Mouse (Mus musculus): ENCODE results near the gene Pbx3. TPM values are rescaled to one million over a fixed set of nuclear protein-coding genes. Genes with fewer than 3 reads are reported as not detected.

The Pbx3 gene
- polyA plus RNA-seq, 1 experiment from 2014 or later: 88.0 TPM

- H3K36me3 ChIP-seq (ENCODE audit: control insufficient read depth, insufficient read depth, low read length): no peaks in the 10 kb centered on the region
- no peak overlapping the region for H3K4me2 ChIP-seq (ENCODE audit: low read depth)
- ATAC-seq (ENCODE audit: insufficient read depth, low FRiP score, low TSS enrichment): no peak
- H3K9me3 ChIP-seq (ENCODE audit: control insufficient read depth, low read length): no peaks in the 10 kb centered on the region
- H3K9ac ChIP-seq (ENCODE audit: low read length): no peak overlapping the region
- H3K4me1 ChIP-seq (ENCODE audit: control insufficient read depth, insufficient read depth, low read length): peaks cover 16% of the 10 kb centered on the region
- no peaks in the 10 kb centered on the region for H3K27me3 ChIP-seq (ENCODE audit: control insufficient read depth, insufficient read depth, low read length)
- no peak overlapping the region for H3K4me3 ChIP-seq (ENCODE audit: low read depth, low read length)
- DNase-seq (ENCODE audit: low spot score): no peak
- 65% methylated on average over 6 of the region's 6 CpGs for WGBS
- no peak overlapping the region for H3K27ac ChIP-seq (ENCODE audit: low read depth, low read length)
Measured at GRCm38 (mm10) chr2:34225470-34225869, 147.5 kb downstream of the Pbx3 start.

- H3K4me2 ChIP-seq (ENCODE audit: low read depth): no peak overlapping the region
- ATAC-seq (ENCODE audit: insufficient read depth, low FRiP score, low TSS enrichment) (no peak), DNase-seq (ENCODE audit: low spot score) (no peak)
- H3K9ac ChIP-seq (ENCODE audit: low read length): no peak overlapping the region
- no peak overlapping the region for H3K4me3 ChIP-seq (ENCODE audit: low read depth, low read length)
- no peak overlapping the region for H3K27ac ChIP-seq (ENCODE audit: low read depth, low read length)
- H3K4me1 ChIP-seq (ENCODE audit: control insufficient read depth, insufficient read depth, low read length): no peaks in the 10 kb centered on the region
- no peaks in the 10 kb centered on the region for H3K9me3 ChIP-seq (ENCODE audit: control insufficient read depth, low read length)
- 89% methylated on average over 3 of the region's 3 CpGs for WGBS
- H3K36me3 ChIP-seq (ENCODE audit: control insufficient read depth, insufficient read depth, low read length): no peaks in the 10 kb centered on the region
- no peaks in the 10 kb centered on the region for H3K27me3 ChIP-seq (ENCODE audit: control insufficient read depth, insufficient read depth, low read length)
Measured at GRCm38 (mm10) chr2:34221477-34221876, 151.5 kb downstream of the Pbx3 start.

GRCm38 (mm10) chr2:34219150-34219549 is 153.8 kb downstream of the Pbx3 start:
- 88% methylated on average over 1 of the region's 1 CpGs for WGBS
- H3K9me3 ChIP-seq (ENCODE audit: control insufficient read depth, low read length): no peaks in the 10 kb centered on the region
- no peaks in the 10 kb centered on the region for H3K27me3 ChIP-seq (ENCODE audit: control insufficient read depth, insufficient read depth, low read length)

GRCm38 (mm10) chr2:34217596-34217995 is 155.3 kb downstream of the Pbx3 start:
- no peaks in the 10 kb centered on the region for H3K36me3 ChIP-seq (ENCODE audit: control insufficient read depth, insufficient read depth, low read length)
- no peak overlapping the region for H3K4me3 ChIP-seq (ENCODE audit: low read depth, low read length)
- H3K4me1 ChIP-seq (ENCODE audit: control insufficient read depth, insufficient read depth, low read length): no peaks in the 10 kb centered on the region
- H3K27ac ChIP-seq (ENCODE audit: low read depth, low read length): no peak overlapping the region
- H3K4me2 ChIP-seq (ENCODE audit: low read depth): no peak overlapping the region
- ATAC-seq (ENCODE audit: insufficient read depth, low FRiP score, low TSS enrichment) (no peak), DNase-seq (ENCODE audit: low spot score) (no peak)
- no peaks in the 10 kb centered on the region for H3K9me3 ChIP-seq (ENCODE audit: control insufficient read depth, low read length)
- H3K27me3 ChIP-seq (ENCODE audit: control insufficient read depth, insufficient read depth, low read length): no peaks in the 10 kb centered on the region
- WGBS: 84% methylated on average over 5 of the region's 5 CpGs
- no peak overlapping the region for H3K9ac ChIP-seq (ENCODE audit: low read length)

More at GRCm38 (mm10) chr2:34219150-34219549, 153.8 kb downstream of the Pbx3 start:
- DNase-seq (ENCODE audit: low spot score) (no peak), ATAC-seq (ENCODE audit: insufficient read depth, low FRiP score, low TSS enrichment) (no peak)
- H3K9ac ChIP-seq (ENCODE audit: low read length): no peak overlapping the region
- H3K4me2 ChIP-seq (ENCODE audit: low read depth): no peak overlapping the region
- H3K36me3 ChIP-seq (ENCODE audit: control insufficient read depth, insufficient read depth, low read length): no peaks in the 10 kb centered on the region
- no peak overlapping the region for H3K4me3 ChIP-seq (ENCODE audit: low read depth, low read length)
- H3K27ac ChIP-seq (ENCODE audit: low read depth, low read length): no peak overlapping the region
- no peaks in the 10 kb centered on the region for H3K4me1 ChIP-seq (ENCODE audit: control insufficient read depth, insufficient read depth, low read length)

GRCm38 (mm10) chr2:34215496-34215895 is 157.4 kb downstream of the Pbx3 start:
- no peak overlapping the region for H3K27ac ChIP-seq (ENCODE audit: low read depth, low read length)
- DNase-seq (ENCODE audit: low spot score) (no peak), ATAC-seq (ENCODE audit: insufficient read depth, low FRiP score, low TSS enrichment) (no peak)
- no peak overlapping the region for H3K9ac ChIP-seq (ENCODE audit: low read length)
- H3K27me3 ChIP-seq (ENCODE audit: control insufficient read depth, insufficient read depth, low read length): no peaks in the 10 kb centered on the region
- H3K4me3 ChIP-seq (ENCODE audit: low read depth, low read length): no peak overlapping the region
- WGBS: 89% methylated on average over 5 of the region's 5 CpGs
- H3K4me2 ChIP-seq (ENCODE audit: low read depth): no peak overlapping the region
- no peaks in the 10 kb centered on the region for H3K9me3 ChIP-seq (ENCODE audit: control insufficient read depth, low read length)
- no peaks in the 10 kb centered on the region for H3K4me1 ChIP-seq (ENCODE audit: control insufficient read depth, insufficient read depth, low read length)
- no peaks in the 10 kb centered on the region for H3K36me3 ChIP-seq (ENCODE audit: control insufficient read depth, insufficient read depth, low read length)

GRCm38 (mm10) chr2:34212418-34212817 is 160.5 kb downstream of the Pbx3 start:
- Histone ChIP-seq H3K4me1 (ENCODE audit: control insufficient read depth, insufficient read depth, low read length) (no peaks in the 10 kb centered on the region), H3K9me3 (ENCODE audit: control insufficient read depth, low read length) (no peaks in the 10 kb centered on the region), H3K27ac (ENCODE audit: low read depth, low read length) (no peak overlapping the region), H3K9ac (ENCODE audit: low read length) (no peak overlapping the region), H3K4me2 (ENCODE audit: low read depth) (no peak overlapping the region), H3K4me3 (ENCODE audit: low read depth, low read length) (no peak overlapping the region), H3K27me3 (ENCODE audit: control insufficient read depth, insufficient read depth, low read length) (no peaks in the 10 kb centered on the region), H3K36me3 (ENCODE audit: control insufficient read depth, insufficient read depth, low read length) (no peaks in the 10 kb centered on the region)
- ATAC-seq (ENCODE audit: insufficient read depth, low FRiP score, low TSS enrichment) (no peak), DNase-seq (ENCODE audit: low spot score) (no peak)
- WGBS: 94% methylated on average over 1 of the region's 1 CpGs

- H3K4me3 ChIP-seq (ENCODE audit: low read depth, low read length): no peak overlapping the region
- H3K4me2 ChIP-seq (ENCODE audit: low read depth): no peak overlapping the region
- peaks cover 4% of the 10 kb centered on the region; the same call in 1 of the 2 replicates for H3K36me3 ChIP-seq (ENCODE audit: control insufficient read depth, insufficient read depth, low read length)
- no peak overlapping the region for H3K9ac ChIP-seq (ENCODE audit: low read length)
- no peak for ATAC-seq (ENCODE audit: insufficient read depth, low FRiP score, low TSS enrichment)
- H3K27me3 ChIP-seq (ENCODE audit: control insufficient read depth, insufficient read depth, low read length): no peaks in the 10 kb centered on the region
- no peak for DNase-seq (ENCODE audit: low spot score)
- H3K4me1 ChIP-seq (ENCODE audit: control insufficient read depth, insufficient read depth, low read length): no peaks in the 10 kb centered on the region
- H3K9me3 ChIP-seq (ENCODE audit: control insufficient read depth, low read length): no peaks in the 10 kb centered on the region
- no peak overlapping the region for H3K27ac ChIP-seq (ENCODE audit: low read depth, low read length)
- 91% methylated on average over 8 of the region's 8 CpGs for WGBS
Measured at GRCm38 (mm10) chr2:34204797-34205196, 168.1 kb downstream of the Pbx3 start.

- WGBS: 92% methylated on average over 2 of the region's 2 CpGs
- no peaks in the 10 kb centered on the region for H3K4me1 ChIP-seq (ENCODE audit: control insufficient read depth, insufficient read depth, low read length)
- no peaks in the 10 kb centered on the region for H3K27me3 ChIP-seq (ENCODE audit: control insufficient read depth, insufficient read depth, low read length)
- H3K9ac ChIP-seq (ENCODE audit: low read length): no peak overlapping the region
- H3K36me3 ChIP-seq (ENCODE audit: control insufficient read depth, insufficient read depth, low read length): peaks cover 4% of the 10 kb centered on the region; the same call in 1 of the 2 replicates
- ATAC-seq (ENCODE audit: insufficient read depth, low FRiP score, low TSS enrichment): no peak
- no peak overlapping the region for H3K4me3 ChIP-seq (ENCODE audit: low read depth, low read length)
- no peak for DNase-seq (ENCODE audit: low spot score)
- no peak overlapping the region for H3K4me2 ChIP-seq (ENCODE audit: low read depth)
- H3K27ac ChIP-seq (ENCODE audit: low read depth, low read length): no peak overlapping the region
- H3K9me3 ChIP-seq (ENCODE audit: control insufficient read depth, low read length): no peaks in the 10 kb centered on the region
Measured at GRCm38 (mm10) chr2:34204325-34204724, 168.6 kb downstream of the Pbx3 start.

- H3K36me3 ChIP-seq (ENCODE audit: control insufficient read depth, insufficient read depth, low read length): no peaks in the 10 kb centered on the region
- DNase-seq (ENCODE audit: low spot score) (no peak), ATAC-seq (ENCODE audit: insufficient read depth, low FRiP score, low TSS enrichment) (no peak)
- no peak overlapping the region for H3K4me3 ChIP-seq (ENCODE audit: low read depth, low read length)
- no peaks in the 10 kb centered on the region for H3K4me1 ChIP-seq (ENCODE audit: control insufficient read depth, insufficient read depth, low read length)
- H3K4me2 ChIP-seq (ENCODE audit: low read depth): no peak overlapping the region
- no peak overlapping the region for H3K9ac ChIP-seq (ENCODE audit: low read length)
- no peaks in the 10 kb centered on the region for H3K9me3 ChIP-seq (ENCODE audit: control insufficient read depth, low read length)
- no peak overlapping the region for H3K27ac ChIP-seq (ENCODE audit: low read depth, low read length)
- H3K27me3 ChIP-seq (ENCODE audit: control insufficient read depth, insufficient read depth, low read length): no peaks in the 10 kb centered on the region
- WGBS: 80% methylated on average over 8 of the region's 8 CpGs
Measured at GRCm38 (mm10) chr2:34193870-34194820, 178.8 kb downstream of the Pbx3 start.
